Mouse (Mus musculus) bone marrow macrophage, adult 2 months (primary cell): ENCODE measurements around the gene Adamtsl1. TPM values are rescaled to one million over a fixed set of nuclear protein-coding genes. Genes with fewer than 3 reads are reported as not detected.

Experiments used
- H3K27ac ChIP-seq: 2 replicates; pipeline ENCODE4 v1.5.1; 2012; ENCODE audit warnings: low read depth, low read length; ENCODE audit not compliant: insufficient read depth
- H3K4me1 ChIP-seq: 2 replicates; pipeline ENCODE4 v1.6.1; 2012; ENCODE audit warnings: low read length; ENCODE audit not compliant: control insufficient read depth, insufficient read depth
- H3K4me3 ChIP-seq: 2 replicates; pipeline ENCODE4 v1.5.1; 2012; ENCODE audit warnings: mild to moderate bottlenecking, low read length, moderate library complexity; ENCODE audit not compliant: insufficient read depth
- CTCF ChIP-seq: IDR thresholded peaks from 2 replicates; pipeline ENCODE4 v1.5.1; 2012; ENCODE audit warnings: low read depth, mild to moderate bottlenecking, low read length, moderate library complexity
- POLR2A ChIP-seq: IDR thresholded peaks from 2 replicates; pipeline ENCODE4 v1.6.1; 2012; ENCODE audit warnings: mild to moderate bottlenecking, low read depth, low read length, borderline replicate concordance
- polyA plus RNA-seq: library from polyadenylated mRNA; stranded (reverse); fragments of >200 nt; gene quantifications from 2 replicates; pipeline ENCODE4 v1.2.4, GENCODE M21; 2012; ENCODE audit not compliant: missing spikeins, insufficient read depth, insufficient read length

The Adamtsl1 gene
- polyA plus RNA-seq, 1 experiment = not detected

DNA sequence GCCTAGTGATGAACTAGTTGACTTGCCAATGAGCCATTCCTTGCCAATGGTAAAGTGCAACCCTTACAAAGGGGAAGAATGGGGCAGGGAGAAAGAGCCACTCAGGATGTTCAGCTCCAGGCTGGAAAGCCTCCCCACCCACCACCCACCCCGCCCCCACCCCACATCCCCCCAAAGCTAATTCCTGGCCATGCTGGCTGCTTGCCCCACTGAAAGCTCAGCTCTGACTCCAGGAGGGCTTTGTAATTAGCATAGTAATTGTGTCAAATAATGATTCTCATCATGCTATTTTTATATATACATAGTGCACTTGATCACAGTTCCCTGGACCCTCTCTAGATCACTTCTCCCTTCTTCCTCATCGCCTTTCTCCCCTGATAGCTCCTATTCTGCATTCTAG is 798.4 kb downstream of the Adamtsl1 start:
- Histone ChIP-seq H3K4me3 (no peak overlapping the region), H3K4me1 (no peaks in the 10 kb centered on the region), H3K27ac (no peak overlapping the region)
- TF ChIP-seq POLR2A (no peak), CTCF (no peak)

- TF ChIP-seq CTCF (no peak), POLR2A (no peak)
- Histone ChIP-seq H3K4me1 (no peaks in the 10 kb centered on the region), H3K27ac (no peak overlapping the region), H3K4me3 (no peak overlapping the region)
These were observed 800.5 kb downstream of the Adamtsl1 start for GRCm38 (mm10) chr4:86314442-86314841.

DNA sequence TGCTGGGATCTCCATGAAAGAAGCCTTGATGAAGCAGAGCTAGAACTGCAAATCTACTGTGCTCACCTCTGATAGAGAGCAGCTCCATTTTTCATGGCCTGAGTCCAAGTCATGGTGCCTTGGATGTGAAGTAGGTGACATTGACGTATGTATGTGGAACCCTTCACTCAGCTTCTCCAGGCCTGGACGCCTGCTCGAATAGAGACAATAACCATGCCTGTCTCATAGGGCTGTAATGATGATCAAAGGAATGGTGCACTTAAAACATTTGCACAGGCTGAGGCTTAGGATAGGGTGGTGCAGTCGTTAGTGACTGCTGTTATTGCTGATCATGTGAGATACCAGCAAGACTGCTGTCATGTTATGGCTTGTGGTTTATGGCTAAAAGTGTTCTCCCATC is 801.1 kb downstream of the Adamtsl1 start:
- Histone ChIP-seq H3K4me3 (no peak overlapping the region), H3K4me1 (no peaks in the 10 kb centered on the region), H3K27ac (no peak overlapping the region)
- no peak for TF ChIP-seq POLR2A
- TF ChIP-seq CTCF = no peak

DNA sequence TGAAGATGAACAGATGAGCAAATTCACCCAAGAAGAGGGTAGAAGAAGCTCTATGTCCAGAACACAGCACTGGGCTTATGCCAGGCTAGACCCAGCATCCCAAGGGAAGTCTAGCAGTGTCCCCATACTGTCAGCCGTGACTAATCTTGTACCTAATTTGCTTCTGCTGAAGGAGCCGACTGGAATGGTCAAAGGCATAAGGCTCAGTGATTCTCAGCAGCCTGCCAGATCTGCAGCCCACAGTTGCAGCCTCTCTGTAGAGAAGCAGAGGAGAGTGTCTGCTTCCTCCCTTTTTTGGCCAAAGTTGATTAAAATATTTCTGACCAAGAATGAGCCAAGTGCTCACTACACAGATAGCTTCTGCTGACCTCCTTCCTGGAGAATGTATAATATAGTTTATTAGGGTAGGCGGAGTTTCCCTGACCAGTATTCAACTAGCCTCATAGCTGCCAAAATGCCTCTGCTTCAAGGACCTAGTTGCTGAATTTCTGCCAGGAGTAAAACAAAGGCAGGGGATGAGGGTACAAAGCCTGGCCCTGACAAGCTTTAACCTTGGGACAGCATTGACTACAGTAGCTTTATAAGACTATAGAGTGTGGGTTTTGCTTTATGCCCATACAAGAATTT is 804.1 kb downstream of the Adamtsl1 start:
- Histone ChIP-seq H3K4me1 (no peaks in the 10 kb centered on the region), H3K4me3 (no peak overlapping the region), H3K27ac (no peak overlapping the region)
- TF ChIP-seq CTCF (no peak), POLR2A (no peak)

DNA sequence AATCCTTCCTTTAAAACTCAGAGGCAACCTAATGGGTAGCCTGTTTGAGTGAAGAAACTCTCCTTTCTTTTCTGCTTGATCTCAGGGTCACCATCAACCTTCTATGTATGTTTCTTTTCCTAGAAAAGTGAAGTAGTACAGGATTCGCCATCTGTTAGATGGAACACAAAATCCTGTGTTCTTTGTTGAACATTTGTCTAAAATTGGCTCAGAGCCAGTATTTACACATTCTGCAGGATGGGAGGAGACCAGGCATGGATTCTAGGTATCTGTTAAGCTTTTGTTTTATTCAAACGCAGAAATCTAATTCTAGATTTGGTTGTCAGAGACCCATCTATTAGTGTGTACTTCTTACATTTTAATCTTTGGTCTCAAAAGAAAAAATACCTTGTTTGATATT is 811.4 kb downstream of the Adamtsl1 start:
- Histone ChIP-seq H3K4me1 (no peaks in the 10 kb centered on the region), H3K4me3 (no peak overlapping the region), H3K27ac (no peak overlapping the region)
- TF ChIP-seq CTCF (no peak), POLR2A (no peak)

- H3K4me1 ChIP-seq = no peaks in the 10 kb centered on the region
- TF ChIP-seq CTCF = no peak
- TF ChIP-seq POLR2A = no peak
- no peak overlapping the region for H3K4me3 ChIP-seq
- no peak overlapping the region for H3K27ac ChIP-seq
These were observed 812.0 kb downstream of the Adamtsl1 start for GRCm38 (mm10) chr4:86326003-86326402.

DNA sequence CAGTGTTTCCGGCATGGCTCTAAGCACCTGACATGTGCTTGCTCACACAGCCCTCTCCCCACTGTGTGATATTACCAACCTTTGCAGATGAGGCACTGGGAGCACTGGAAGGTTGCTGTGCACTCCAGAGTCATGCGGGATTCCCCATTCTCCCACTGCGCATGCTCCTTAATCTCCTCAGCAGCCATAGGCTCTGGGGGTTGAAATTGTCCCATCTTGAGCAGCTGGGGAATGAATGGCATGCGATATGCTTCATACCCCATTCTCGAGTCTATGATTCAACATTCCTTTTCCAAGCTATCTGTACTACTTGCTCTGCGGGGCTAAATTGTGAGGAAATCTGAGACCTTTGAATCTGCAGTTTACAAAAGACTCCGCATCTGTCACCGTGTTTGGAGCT is 812.7 kb downstream of the Adamtsl1 start:
- H3K27ac ChIP-seq = no peak overlapping the region
- no peak overlapping the region for H3K4me3 ChIP-seq
- H3K4me1 ChIP-seq = no peaks in the 10 kb centered on the region
- no peak for TF ChIP-seq CTCF
- TF ChIP-seq POLR2A = no peak

- Histone ChIP-seq H3K4me1 (no peaks in the 10 kb centered on the region), H3K27ac (no peak overlapping the region), H3K4me3 (no peak overlapping the region)
- TF ChIP-seq POLR2A (no peak), CTCF (no peak)
These were observed 815.5 kb downstream of the Adamtsl1 start for GRCm38 (mm10) chr4:86329481-86329880.

DNA sequence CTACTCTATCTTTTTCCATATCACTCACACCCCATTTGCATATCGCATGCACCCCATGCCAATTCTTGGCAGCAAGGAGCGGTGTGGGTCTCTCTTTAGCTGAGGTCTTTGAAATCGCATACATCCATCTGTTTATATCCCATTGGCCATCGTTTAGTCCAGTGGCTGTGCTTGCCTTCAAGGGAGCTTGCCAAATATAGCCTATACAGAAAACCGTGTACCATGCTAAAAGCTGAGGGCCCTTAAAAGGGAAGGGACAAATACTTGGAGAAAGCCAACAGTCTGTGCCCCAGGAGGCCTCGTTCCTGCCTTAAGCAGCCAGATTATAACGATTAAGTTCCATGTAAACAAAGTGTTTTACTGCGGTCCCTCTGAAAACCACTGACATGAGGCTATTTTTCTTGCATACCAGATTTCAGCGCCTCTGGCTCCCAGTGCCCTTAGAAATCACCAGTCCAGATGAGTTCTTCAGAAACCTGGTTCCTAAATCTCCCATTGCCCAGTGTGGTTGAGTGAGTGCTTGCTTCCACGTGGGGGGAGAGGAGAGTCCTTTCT is 822.0 kb downstream of the Adamtsl1 start:
- TF ChIP-seq CTCF = no peak
- TF ChIP-seq POLR2A = no peak
- no peak overlapping the region for H3K27ac ChIP-seq
- H3K4me3 ChIP-seq = no peak overlapping the region
- no peaks in the 10 kb centered on the region for H3K4me1 ChIP-seq

- Histone ChIP-seq H3K4me1 (no peaks in the 10 kb centered on the region), H3K4me3 (no peak overlapping the region), H3K27ac (no peak overlapping the region)
- TF ChIP-seq CTCF = no peak
- no peak for TF ChIP-seq POLR2A
These were observed 823.3 kb downstream of the Adamtsl1 start for GRCm38 (mm10) chr4:86337216-86337765.
